Mouse (Mus musculus) lung, postnatal 36 days (tissue): ENCODE data around the gene Gpd2.

Source experiments
- DNase-seq: peaks from one replicate; pipeline ENCODE4 v3.0.0; 2022; ENCODE audit warnings: mixed read lengths

Gene Gpd2

DNA sequence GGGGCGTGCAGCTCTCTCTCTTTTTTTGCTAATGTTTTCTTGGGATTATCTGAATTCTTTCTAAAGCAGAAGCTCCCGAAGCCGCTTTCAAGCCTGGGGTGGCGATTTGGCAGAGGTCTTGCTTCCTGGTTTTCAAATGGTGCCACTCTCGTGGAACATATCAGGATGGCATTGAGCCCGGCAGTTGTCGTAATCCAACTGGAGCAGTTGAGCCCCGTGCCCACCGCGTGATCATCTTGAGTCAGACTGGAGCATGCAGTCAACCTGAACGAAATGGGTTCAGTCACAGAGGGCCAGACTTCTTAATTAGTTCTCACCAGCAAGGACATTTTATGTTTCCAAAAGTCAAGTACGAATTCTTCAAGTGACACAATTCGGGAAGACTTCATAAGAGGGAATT is 158.6 kb downstream of the Gpd2 start:
- no peak for DNase-seq

DNA sequence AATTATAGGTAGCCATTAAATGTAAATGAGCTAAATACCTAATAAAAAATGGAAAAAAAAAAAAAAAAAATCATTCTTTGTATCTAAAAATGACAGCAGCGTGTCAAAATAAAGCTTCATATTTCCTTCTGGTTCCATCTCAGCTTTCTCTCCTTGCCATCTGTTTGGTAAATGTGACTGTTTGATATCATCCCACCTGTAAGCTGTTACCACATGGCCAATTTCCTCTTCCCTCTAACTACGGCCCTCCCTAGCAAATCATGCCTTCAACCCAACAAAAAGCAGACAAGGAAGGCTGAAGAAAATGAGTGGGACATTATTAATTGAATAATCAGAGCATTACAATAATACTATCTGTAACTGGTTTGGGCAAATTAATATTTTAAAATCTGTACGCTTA is 160.3 kb downstream of the Gpd2 start:
- no peak for DNase-seq

DNA sequence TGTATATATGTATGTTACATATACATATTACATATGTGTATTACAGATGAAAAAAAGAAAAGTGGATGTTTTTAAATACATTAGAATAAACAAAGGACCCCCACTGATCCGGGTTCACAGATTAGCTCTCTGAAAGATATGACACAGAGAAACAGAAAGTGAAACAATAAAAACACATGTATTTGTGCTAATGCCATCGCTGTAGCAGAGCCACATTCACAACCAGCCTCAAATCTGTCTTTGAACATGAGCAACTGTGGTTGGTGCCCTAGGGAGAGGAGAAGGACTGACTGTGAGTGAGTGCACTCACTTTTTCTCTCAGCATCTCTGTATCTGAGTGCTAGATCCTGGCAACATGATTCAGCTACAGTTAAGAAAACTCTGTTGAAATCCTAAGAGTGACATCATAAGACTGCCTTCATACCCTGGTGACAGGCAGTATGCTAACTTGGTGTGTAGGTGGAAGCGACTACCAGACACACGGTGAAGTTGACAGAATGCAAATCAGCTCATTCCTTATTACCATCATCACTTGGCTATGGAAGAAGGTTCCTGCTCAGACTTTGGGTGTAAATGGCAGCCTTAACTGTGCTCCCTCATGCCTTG is 170.1 kb downstream of the Gpd2 start:
- no peak for DNase-seq

GRCm38 (mm10) chr2:57408413-57408812 is 171.0 kb downstream of the Gpd2 start:
- DNase-seq: no peak

DNA sequence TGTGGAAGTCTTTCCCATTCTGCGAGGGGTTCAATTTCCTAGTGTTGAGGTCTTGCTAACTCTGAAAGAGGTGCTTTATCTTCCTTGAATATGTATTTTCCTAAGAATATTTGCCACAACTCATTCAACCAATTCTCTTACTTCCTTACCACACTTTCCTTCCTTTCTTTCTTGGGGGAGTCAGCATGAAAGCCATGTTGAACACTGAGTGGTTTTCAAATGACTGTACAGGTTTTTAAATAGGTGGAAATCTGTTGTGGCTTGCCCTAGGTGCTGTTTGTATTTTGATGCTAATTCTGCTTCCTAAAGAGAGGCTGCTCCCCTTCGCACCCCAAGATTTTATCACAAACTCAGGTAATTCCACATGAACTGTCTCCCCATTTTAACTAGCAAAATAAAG is 174.1 kb downstream of the Gpd2 start:
- no peak for DNase-seq

DNA sequence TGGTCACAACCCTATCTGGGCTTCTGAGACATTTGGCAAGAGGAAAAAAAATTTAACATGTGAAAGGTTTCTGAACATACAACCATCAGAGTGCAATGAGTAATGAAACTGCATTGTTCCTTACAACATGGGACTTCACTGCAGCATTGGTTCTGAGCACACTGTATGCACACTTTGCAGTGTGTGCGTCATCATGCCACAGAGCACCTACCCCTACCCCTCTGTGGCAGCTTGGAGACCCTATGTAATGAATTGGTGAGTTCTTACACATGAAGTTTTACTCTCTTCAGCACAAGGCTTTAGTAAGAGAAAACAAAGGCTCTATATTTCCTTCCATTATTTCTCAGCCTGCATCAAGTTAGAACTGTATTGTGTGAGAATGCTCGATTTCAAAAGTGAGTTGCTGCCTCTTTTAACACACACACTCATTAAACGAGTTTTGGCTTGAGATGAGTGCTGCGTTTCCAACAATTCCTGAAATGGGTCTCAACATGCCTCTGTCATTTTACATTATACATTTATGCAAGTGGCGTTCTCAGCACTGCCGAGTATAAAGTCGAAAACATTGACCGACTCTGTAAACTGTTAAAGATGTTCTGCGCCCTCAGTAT is 177.2 kb downstream of the Gpd2 start:
- DNase-seq: no peak

GRCm38 (mm10) chr2:57416711-57417110 is 179.3 kb downstream of the Gpd2 start:
- DNase-seq: no peak
